Mouse (Mus musculus): Measurements from ENCODE around the gene Rora. TPM values are rescaled to one million over a fixed set of nuclear protein-coding genes. Genes with fewer than 3 reads are reported as not detected.

Rora gene
- polyA plus RNA-seq, 1 experiment, result 0.06 TPM

DNA sequence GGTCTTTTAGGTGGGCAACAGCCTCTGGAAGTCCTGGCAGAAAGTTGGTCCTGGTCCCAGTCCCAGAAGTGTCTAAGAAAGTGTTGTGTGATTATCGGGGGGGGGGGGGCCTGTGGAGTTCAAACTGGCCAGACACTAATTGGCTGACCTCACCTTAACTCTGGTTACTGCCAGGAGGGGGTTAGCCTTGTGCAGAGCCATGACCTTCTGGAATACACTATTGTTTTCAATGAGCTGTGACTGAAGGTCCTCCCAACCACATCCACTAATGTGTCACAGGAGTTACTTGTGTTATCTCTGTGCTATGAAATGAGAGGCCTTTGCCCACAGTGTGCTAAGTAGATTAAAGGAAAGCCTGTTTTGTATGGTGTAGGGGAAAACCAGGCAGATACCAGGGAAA, 19.6 kb downstream of the Rora start:
- H3K79me3 ChIP-seq (ENCODE audit: low read depth), result no peaks in the 10 kb centered on the region
- H3K27me3 ChIP-seq (ENCODE audit: control insufficient read depth, insufficient read depth, insufficient read length), result no peaks in the 10 kb centered on the region
- no peak overlapping the region for H3K4me3 ChIP-seq (ENCODE audit: insufficient read depth, poor library complexity, severe bottlenecking)
- no peak overlapping the region for H3ac ChIP-seq (ENCODE audit: control insufficient read depth, insufficient read length, low read depth)
- no peaks in the 10 kb centered on the region for H3K79me2 ChIP-seq (ENCODE audit: control insufficient read depth, insufficient read depth)
- TF ChIP-seq CTCF (IDR thresholded peaks at IDR 0.05; ENCODE audit: control insufficient read depth, insufficient read depth, insufficient read length), result no peak
- TF ChIP-seq MAX (IDR thresholded peaks at IDR 0.05), result no peak
- TF ChIP-seq MYOD1 (IDR thresholded peaks at IDR 0.05; ENCODE audit: control insufficient read depth, insufficient read length, low read depth), result no peak
- no peak for TF ChIP-seq FOSL1 (IDR thresholded peaks at IDR 0.05; ENCODE audit: insufficient read depth, low read length, poor library complexity, severe bottlenecking)
- no peak for TF ChIP-seq MYOG (IDR thresholded peaks at IDR 0.05; ENCODE audit: control insufficient read depth, extremely low read depth, insufficient read length)
- no peaks in the 10 kb centered on the region for H3K36me3 ChIP-seq (ENCODE audit: control insufficient read depth, insufficient read depth)

DNA sequence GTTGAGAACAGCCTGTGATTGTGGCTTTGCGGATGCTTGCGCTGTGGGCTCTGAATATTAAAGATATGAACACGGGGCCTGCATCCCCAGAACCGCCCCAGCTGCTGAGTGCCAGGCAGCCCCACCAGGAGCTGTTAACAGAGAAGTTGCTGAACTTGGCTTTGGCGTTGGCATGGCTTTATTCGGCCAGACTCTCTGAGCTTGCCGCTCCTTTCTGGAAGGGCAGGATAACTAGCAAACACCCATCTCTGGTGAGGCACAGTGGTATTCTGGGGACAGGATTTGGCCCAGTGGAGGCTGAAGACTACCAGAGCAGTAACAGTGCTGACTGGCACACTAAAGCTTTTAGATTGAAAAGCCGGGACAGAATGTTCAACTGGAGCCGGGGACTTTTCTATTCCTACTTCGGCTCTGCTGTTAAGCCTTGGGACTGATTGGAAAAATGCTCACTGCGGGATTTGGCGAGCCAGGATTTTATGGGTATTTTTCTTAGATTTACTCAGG, 26.3 kb downstream of the Rora start:
- H3K36me3 ChIP-seq (ENCODE audit: control insufficient read depth, insufficient read depth), result no peaks in the 10 kb centered on the region
- no peak for TF ChIP-seq MYOG (IDR thresholded peaks at IDR 0.05; ENCODE audit: control insufficient read depth, extremely low read depth, insufficient read length)
- TF ChIP-seq FOSL1 (IDR thresholded peaks at IDR 0.05; ENCODE audit: insufficient read depth, low read length, poor library complexity, severe bottlenecking), result no peak
- no peak for TF ChIP-seq MYOD1 (IDR thresholded peaks at IDR 0.05; ENCODE audit: control insufficient read depth, insufficient read length, low read depth)
- no peak for TF ChIP-seq CEBPB (IDR thresholded peaks at IDR 0.05; ENCODE audit: low read depth)
- no peak for TF ChIP-seq MAX (IDR thresholded peaks at IDR 0.05)
- TF ChIP-seq CTCF (IDR thresholded peaks at IDR 0.05; ENCODE audit: control insufficient read depth, insufficient read depth, insufficient read length), result no peak
- no peak for TF ChIP-seq USF1 (IDR thresholded peaks at IDR 0.05; ENCODE audit: low read depth)
- no peak overlapping the region for H3ac ChIP-seq (ENCODE audit: control insufficient read depth, insufficient read length, low read depth)

DNA sequence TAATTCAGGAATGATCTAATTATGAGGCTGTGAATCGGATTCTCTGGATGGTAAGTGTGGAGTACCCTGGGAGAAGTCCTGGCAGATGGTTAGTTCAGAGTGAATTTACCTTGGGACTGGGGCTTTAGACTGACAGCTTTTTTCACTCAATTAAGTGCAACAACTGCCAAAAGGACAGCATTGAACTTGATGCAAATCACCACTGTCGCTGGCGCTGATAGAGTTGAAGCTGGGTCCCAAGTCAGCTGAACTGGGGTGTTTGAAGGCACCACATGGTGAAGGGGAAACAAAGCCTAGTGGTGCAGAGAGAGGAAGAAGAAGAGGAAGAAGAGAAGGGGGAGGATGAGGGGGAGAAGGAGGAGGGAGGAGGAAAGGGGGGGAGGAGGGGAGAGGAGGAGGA, 30.4 kb downstream of the Rora start:
- Histone ChIP-seq H3K36me3 (ENCODE audit: control insufficient read depth, insufficient read depth) (no peaks in the 10 kb centered on the region), H3K27me3 (ENCODE audit: control insufficient read depth, insufficient read depth, insufficient read length) (peaks cover 4% of the 10 kb centered on the region), H3K79me3 (ENCODE audit: low read depth) (no peaks in the 10 kb centered on the region), H3K79me2 (ENCODE audit: control insufficient read depth, insufficient read depth) (no peaks in the 10 kb centered on the region), H3K4me3 (ENCODE audit: insufficient read depth, poor library complexity, severe bottlenecking) (no peak overlapping the region), H3ac (ENCODE audit: control insufficient read depth, insufficient read length, low read depth) (no peak overlapping the region)
- no peak for TF ChIP-seq CEBPB (IDR thresholded peaks at IDR 0.05; ENCODE audit: low read depth)
- TF ChIP-seq CTCF (IDR thresholded peaks at IDR 0.05; ENCODE audit: control insufficient read depth, insufficient read depth, insufficient read length), result no peak
- no peak for TF ChIP-seq MYOG (IDR thresholded peaks at IDR 0.05; ENCODE audit: control insufficient read depth, extremely low read depth, insufficient read length)
- TF ChIP-seq MYOD1 (IDR thresholded peaks at IDR 0.05; ENCODE audit: control insufficient read depth, insufficient read length, low read depth), result no peak
- TF ChIP-seq USF1 (IDR thresholded peaks at IDR 0.05; ENCODE audit: low read depth), result no peak
- TF ChIP-seq FOSL1 (IDR thresholded peaks at IDR 0.05; ENCODE audit: insufficient read depth, low read length, poor library complexity, severe bottlenecking), result no peak
- no peak for TF ChIP-seq MAX (IDR thresholded peaks at IDR 0.05)

More for the DNA sequence above, 26.3 kb downstream of the Rora start:
- Histone ChIP-seq H3K79me2 (ENCODE audit: control insufficient read depth, insufficient read depth) (no peaks in the 10 kb centered on the region), H3K79me3 (ENCODE audit: low read depth) (no peaks in the 10 kb centered on the region), H3K4me3 (ENCODE audit: insufficient read depth, poor library complexity, severe bottlenecking) (no peak overlapping the region), H3K27me3 (ENCODE audit: control insufficient read depth, insufficient read depth, insufficient read length) (peaks cover 4% of the 10 kb centered on the region)

DNA sequence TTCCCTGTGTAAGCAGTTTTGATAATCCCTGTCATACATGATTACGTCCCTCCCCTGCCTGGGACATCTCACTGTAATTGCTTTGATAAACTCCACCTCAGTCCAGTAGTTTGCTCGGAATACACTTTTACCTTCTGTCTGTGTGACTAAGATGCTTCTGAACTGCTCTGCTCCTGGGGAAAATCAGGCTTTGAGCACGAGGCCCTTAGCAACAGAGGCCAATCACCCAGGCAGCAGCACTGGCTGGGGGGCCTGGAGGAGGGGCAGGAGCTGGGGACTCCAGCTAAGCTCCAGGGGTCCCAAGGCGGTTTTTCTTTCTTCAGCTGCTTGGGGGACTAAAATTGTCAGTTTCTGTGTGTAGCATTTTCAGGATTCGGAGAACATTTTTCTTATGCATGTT, 32.0 kb downstream of the Rora start:
- Histone ChIP-seq H3K27me3 (ENCODE audit: control insufficient read depth, insufficient read depth, insufficient read length) (no peaks in the 10 kb centered on the region), H3K4me3 (ENCODE audit: insufficient read depth, poor library complexity, severe bottlenecking) (no peak overlapping the region), H3K79me3 (ENCODE audit: low read depth) (no peaks in the 10 kb centered on the region), H3K36me3 (ENCODE audit: control insufficient read depth, insufficient read depth) (no peaks in the 10 kb centered on the region), H3ac (ENCODE audit: control insufficient read depth, insufficient read length, low read depth) (no peak overlapping the region), H3K79me2 (ENCODE audit: control insufficient read depth, insufficient read depth) (no peaks in the 10 kb centered on the region)
- no peak for TF ChIP-seq USF1 (IDR thresholded peaks at IDR 0.05; ENCODE audit: low read depth)
- no peak for TF ChIP-seq FOSL1 (IDR thresholded peaks at IDR 0.05; ENCODE audit: insufficient read depth, low read length, poor library complexity, severe bottlenecking)
- no peak for TF ChIP-seq CTCF (IDR thresholded peaks at IDR 0.05; ENCODE audit: control insufficient read depth, insufficient read depth, insufficient read length)
- TF ChIP-seq MAX (IDR thresholded peaks at IDR 0.05), result no peak
- no peak for TF ChIP-seq CEBPB (IDR thresholded peaks at IDR 0.05; ENCODE audit: low read depth)
- TF ChIP-seq MYOD1 (IDR thresholded peaks at IDR 0.05; ENCODE audit: control insufficient read depth, insufficient read length, low read depth), result no peak
- TF ChIP-seq MYOG (IDR thresholded peaks at IDR 0.05; ENCODE audit: control insufficient read depth, extremely low read depth, insufficient read length), result no peak

DNA sequence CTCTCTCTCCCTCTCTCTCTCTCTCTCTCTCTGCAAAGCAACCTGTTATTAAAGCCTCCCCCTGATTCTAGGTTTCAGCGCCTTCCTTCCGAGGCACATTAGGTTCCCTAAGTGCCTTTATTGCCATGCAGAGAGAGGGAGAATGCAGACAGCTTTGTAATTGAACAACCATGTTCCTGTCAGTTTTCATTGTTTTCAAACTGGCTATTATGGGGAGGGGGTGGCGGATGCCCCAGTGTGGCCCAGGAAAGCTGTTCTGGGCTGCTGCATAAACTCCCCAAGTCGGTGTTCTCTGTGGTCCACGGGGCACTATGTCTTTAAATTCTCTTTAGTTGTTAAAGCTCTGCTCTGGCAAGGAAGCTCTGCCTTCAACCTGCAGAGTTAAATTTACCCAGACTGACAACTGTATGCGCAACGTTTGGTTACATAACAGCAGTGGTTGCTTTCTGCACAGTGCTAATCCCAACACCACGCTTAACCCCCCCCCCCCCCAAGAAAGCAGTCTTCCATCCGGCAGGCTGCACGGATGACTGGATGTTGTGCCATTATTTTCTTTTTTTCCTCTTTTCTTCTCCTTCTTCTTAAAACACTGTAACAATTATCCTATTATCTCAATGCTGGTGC, 33.8 kb downstream of the Rora start:
- no peaks in the 10 kb centered on the region for H3K79me3 ChIP-seq (ENCODE audit: low read depth)
- no peak for TF ChIP-seq FOSL1 (IDR thresholded peaks at IDR 0.05; ENCODE audit: insufficient read depth, low read length, poor library complexity, severe bottlenecking)
- no peak for TF ChIP-seq CTCF (IDR thresholded peaks at IDR 0.05; ENCODE audit: control insufficient read depth, insufficient read depth, insufficient read length)
- no peak for TF ChIP-seq USF1 (IDR thresholded peaks at IDR 0.05; ENCODE audit: low read depth)
- TF ChIP-seq CEBPB (IDR thresholded peaks at IDR 0.05; ENCODE audit: low read depth), result no peak
- TF ChIP-seq MYOD1 (IDR thresholded peaks at IDR 0.05; ENCODE audit: control insufficient read depth, insufficient read length, low read depth), result no peak
- H3K4me3 ChIP-seq (ENCODE audit: insufficient read depth, poor library complexity, severe bottlenecking), result no peak overlapping the region
- H3K79me2 ChIP-seq (ENCODE audit: control insufficient read depth, insufficient read depth), result no peaks in the 10 kb centered on the region
- no peak overlapping the region for H3ac ChIP-seq (ENCODE audit: control insufficient read depth, insufficient read length, low read depth)
- no peaks in the 10 kb centered on the region for H3K27me3 ChIP-seq (ENCODE audit: control insufficient read depth, insufficient read depth, insufficient read length)
- no peaks in the 10 kb centered on the region for H3K36me3 ChIP-seq (ENCODE audit: control insufficient read depth, insufficient read depth)
